19 mouse cellular contexts compared by ENCODE assay signal in the genomic region with DNA sequence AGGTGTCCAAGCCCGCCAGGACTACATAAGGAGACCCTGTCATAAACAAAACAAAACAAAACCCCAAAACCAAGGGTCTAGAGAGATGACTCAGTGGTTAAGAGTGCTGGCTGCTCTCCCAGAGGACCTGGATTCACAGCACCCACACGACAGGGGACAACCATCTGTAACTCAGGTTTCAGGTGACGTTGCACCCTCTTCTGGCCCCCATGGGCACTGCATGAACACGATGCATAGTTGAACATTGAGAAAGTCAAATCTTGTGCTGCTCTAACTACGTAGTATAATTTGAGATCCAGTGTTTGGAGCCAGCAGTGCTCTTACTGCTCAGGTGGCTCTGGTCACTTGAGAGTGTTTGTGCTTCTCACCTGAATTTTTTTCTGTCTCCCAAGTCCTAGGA. TPM values are rescaled to one million over a fixed set of nuclear protein-coding genes. Genes with fewer than 3 reads are reported as not detected.
DNase-seq lines count a peak whose midpoint lies in the region; ATAC-seq lines count a peak whose summit lies in the region.
"Had no signal": no experiment of that assay in that cellular context is flagged by ENCODE, and none has a peak within 500 bp of the region (broad histone marks: within the 10 kb centered on the region; RNA-seq: fewer than 3 reads in every experiment).

No protein-coding gene starts in this region.

- H3K27me3 ChIP-seq in kidney, embryonic 14.5 days (ENCODE audit: control insufficient read depth, insufficient read depth, low read length): peaks cover 32% of the 10 kb centered on the region
- H3K27me3 ChIP-seq in midbrain, embryonic 11.5 days (ENCODE audit: control insufficient read depth, insufficient read depth, low read length): peaks cover 47% of the 10 kb centered on the region
- H3K27me3 ChIP-seq in midbrain, embryonic 14.5 days (ENCODE audit: control insufficient read depth, insufficient read depth, low read length): peaks cover 36% of the 10 kb centered on the region
- H3K27me3 ChIP-seq: CH12.LX had no signal

- no peaks in the 10 kb centered on the region for H3K36me3 ChIP-seq in kidney, embryonic 14.5 days (ENCODE audit: control insufficient read depth, insufficient read depth, low read length)
- no peaks in the 10 kb centered on the region for H3K36me3 ChIP-seq in midbrain, embryonic 11.5 days (ENCODE audit: control insufficient read depth, insufficient read depth, low read length)
- H3K36me3 ChIP-seq in midbrain, embryonic 14.5 days (ENCODE audit: control insufficient read depth, insufficient read depth, low read length): no peaks in the 10 kb centered on the region
- H3K36me3 ChIP-seq: embryonic facial prominence, embryonic 12.5 days; forebrain, embryonic 15.5 days; heart, embryonic 12.5 days had no signal

- WGBS in kidney, embryonic 14.5 days: 91% methylated on average over 5 of the region's 5 CpGs
- 82% methylated on average over 5 of the region's 5 CpGs for WGBS in midbrain, embryonic 11.5 days
- 82% methylated on average over 5 of the region's 5 CpGs for WGBS in midbrain, embryonic 14.5 days

- no peaks in the 10 kb centered on the region for H3K4me1 ChIP-seq in kidney, embryonic 14.5 days (ENCODE audit: control insufficient read depth, insufficient read depth, low read length)
- H3K4me1 ChIP-seq in midbrain, embryonic 11.5 days (ENCODE audit: control insufficient read depth, insufficient read depth, low read length): no peaks in the 10 kb centered on the region
- H3K4me1 ChIP-seq in midbrain, embryonic 14.5 days (ENCODE audit: control insufficient read depth, insufficient read depth, low read length): no peaks in the 10 kb centered on the region
- H3K4me1 ChIP-seq: heart, embryonic 12.5 days had no signal

- H3K4me3 ChIP-seq in kidney, embryonic 14.5 days (ENCODE audit: low read length): no peak overlapping the region
- H3K4me3 ChIP-seq in midbrain, embryonic 11.5 days (ENCODE audit: low read depth, low read length): no peak overlapping the region
- H3K4me3 ChIP-seq in midbrain, embryonic 14.5 days (replicated peaks; ENCODE audit: low read depth, low read length): no peak overlapping the region
- H3K4me3 ChIP-seq: embryonic facial prominence, embryonic 12.5 days; forebrain, embryonic 15.5 days; heart, embryonic 12.5 days had no signal

- no peak overlapping the region for H3K27ac ChIP-seq in kidney, embryonic 14.5 days (ENCODE audit: low read depth, low read length)
- H3K27ac ChIP-seq in midbrain, embryonic 11.5 days (ENCODE audit: low read depth, low read length): no peak overlapping the region
- H3K27ac ChIP-seq in midbrain, embryonic 14.5 days (replicated peaks; ENCODE audit: low read depth, low read length): no peak overlapping the region
- H3K27ac ChIP-seq: embryonic facial prominence, embryonic 12.5 days; forebrain, embryonic 15.5 days had no signal

- H3K4me2 ChIP-seq in kidney, embryonic 14.5 days (replicated peaks; ENCODE audit: low read depth, low read length): no peak overlapping the region
- H3K4me2 ChIP-seq in midbrain, embryonic 11.5 days: no peak overlapping the region
- no peak overlapping the region for H3K4me2 ChIP-seq in midbrain, embryonic 14.5 days (ENCODE audit: low read length)
- H3K4me2 ChIP-seq: embryonic facial prominence, embryonic 12.5 days; forebrain, embryonic 15.5 days had no signal

- no peak for DNase-seq in kidney, adult 9 months
- DNase-seq in midbrain, embryonic 11.5 days (ENCODE audit: low spot score, missing footprints): peak; percentile 35
- no peak for DNase-seq in midbrain, embryonic 14.5 days
- DNase-seq in R1 (ENCODE audit: low read depth, low spot score): peak; percentile 51
- DNase-seq in frontal cortex, adult 2 months (ENCODE audit: extremely low spot score in 1 of 2, low spot score in 1 of 2): no peak
- DNase-seq in gastrocnemius, postnatal 4 days (ENCODE audit: low spot score in 2 of 2): no peak
- DNase-seq: adrenal gland, postnatal 10 days; cerebellum, adult 11 months; cerebellum, adult 8-10 months; cerebellum, postnatal 14 days; gastrocnemius, postnatal 10 days had no signal

- 0 out of 2 replicates have a peak, but pooled peaks have one; percentile 24 for ATAC-seq in kidney, embryonic 14.5 days (ENCODE audit: low FRiP score, low TSS enrichment)
- ATAC-seq in midbrain, embryonic 11.5 days (ENCODE audit: low FRiP score): no peak
- no peak for ATAC-seq in midbrain, embryonic 14.5 days (ENCODE audit: low FRiP score, low TSS enrichment)
- ATAC-seq: forebrain, embryonic 15.5 days; hindbrain, embryonic 16.5 days had no signal

- H3K9ac ChIP-seq in kidney, embryonic 14.5 days (ENCODE audit: low read depth, low read length): no peak overlapping the region
- H3K9ac ChIP-seq in midbrain, embryonic 11.5 days (ENCODE audit: low read length): no peak overlapping the region
- H3K9ac ChIP-seq in midbrain, embryonic 14.5 days (replicated peaks; ENCODE audit: low read length): no peak overlapping the region
- H3K9ac ChIP-seq: embryonic facial prominence, embryonic 12.5 days; forebrain, embryonic 15.5 days; heart, embryonic 12.5 days had no signal

- H3K9me3 ChIP-seq in kidney, embryonic 14.5 days (ENCODE audit: control insufficient read depth, low read length): no peaks in the 10 kb centered on the region
- H3K9me3 ChIP-seq in midbrain, embryonic 11.5 days (ENCODE audit: control insufficient read depth, low read length): peaks cover 3% of the 10 kb centered on the region; the same call in 1 of the 2 replicates
- no peaks in the 10 kb centered on the region for H3K9me3 ChIP-seq in midbrain, embryonic 14.5 days (ENCODE audit: control insufficient read depth, low read length)
- H3K9me3 ChIP-seq: embryonic facial prominence, embryonic 12.5 days; forebrain, embryonic 15.5 days had no signal

RNA-seq across cellular contexts. Expression of a gene that starts 41.2 kb away (rescaled TPM):
- 31.7 and 53.3 TPM in 2 replicates for polyA plus RNA-seq in kidney, embryonic 14.5 days (2014; fragmentation: Nextera tagmentation; extraction: Ambion mirVana)
- 1.3 and 1.4 TPM in 2 replicates for polyA plus RNA-seq in midbrain, embryonic 11.5 days (2014; fragmentation: Nextera tagmentation; extraction: Ambion mirVana)
- polyA plus RNA-seq in midbrain, embryonic 14.5 days (2014; fragmentation: Nextera tagmentation; extraction: Ambion mirVana): 0.39 and 2.4 TPM in 2 replicates
- polyA plus RNA-seq in frontal cortex, adult 2 months (2012; rRNA removed): 1.8 and 2.4 TPM in 2 replicates
- 10 to 100 TPM; 12.8 to 14.5 TPM for total RNA-seq in gastrocnemius, postnatal 4 days (2021)
- total RNA-seq: CH12.LX; common myeloid progenitor, adult 5-6 weeks; MEL had no signal

Comparison
In these comparisons a context has a peak if more than half of its experiments do, and no peak if none do; other contexts are left out.
1. DNase-seq: peak in midbrain, embryonic 11.5 days (single experiment) and R1 (single experiment); none in kidney, adult 9 months (single experiment), midbrain, embryonic 14.5 days (single experiment), frontal cortex, adult 2 months (0 of 2) and gastrocnemius, postnatal 4 days (0 of 2).